Mouse (Mus musculus) adipocyte (in vitro differentiated cells): ENCODE measurements around the gene Fip1l1.

Experiments
- DNase-seq: peaks from one replicate; pipeline ENCODE4 v3.0.0-alpha.2; 2016; ENCODE audit warnings: low spot score

Gene Fip1l1

GRCm38 (mm10) chr5:74535240-74536021, at the start of gene Fip1l1:
TSS of gene Fip1l1 (plus strand) at chr5:74535449.
- DNase-seq = peak; percentile 96

GRCm38 (mm10) chr5:74492705-74493104, 42.5 kb upstream of the Fip1l1 start:
- DNase-seq = no peak

GRCm38 (mm10) chr5:74511686-74512085, 23.6 kb upstream of the Fip1l1 start:
- peak; percentile 46 for DNase-seq

- DNase-seq = no peak
Observed at GRCm38 (mm10) chr5:74527025-74527424, 8.2 kb upstream of the Fip1l1 start.

- DNase-seq = no peak
Observed at GRCm38 (mm10) chr5:74530785-74531184, 4.5 kb upstream of the Fip1l1 start.

- DNase-seq = peak; percentile 97
Observed at GRCm38 (mm10) chr5:74531630-74532280, 3.5 kb upstream of the Fip1l1 start, which contains the start of gene Scfd2. TSS of gene Scfd2 (minus strand) at chr5:74531759.

GRCm38 (mm10) chr5:74536180-74536947, 1.1 kb downstream of the Fip1l1 start:
- peak; percentile 54 for DNase-seq

- DNase-seq = no peak
Observed at GRCm38 (mm10) chr5:74545606-74546005, 10.4 kb downstream of the Fip1l1 start.

GRCm38 (mm10) chr5:74549566-74549965, 14.3 kb downstream of the Fip1l1 start:
- DNase-seq = no peak

- peak; percentile 68 for DNase-seq
Observed at GRCm38 (mm10) chr5:74561151-74561550, 25.9 kb downstream of the Fip1l1 start.

- no peak for DNase-seq
Observed at GRCm38 (mm10) chr5:74571767-74572166, 36.5 kb downstream of the Fip1l1 start.

GRCm38 (mm10) chr5:74589133-74589532, 53.9 kb downstream of the Fip1l1 start:
- no peak for DNase-seq

GRCm38 (mm10) chr5:74591413-74591812, 56.2 kb downstream of the Fip1l1 start:
- DNase-seq = no peak

GRCm38 (mm10) chr5:74593147-74593546, 57.9 kb downstream of the Fip1l1 start:
- DNase-seq = no peak

GRCm38 (mm10) chr5:74600010-74600409, 64.8 kb downstream of the Fip1l1 start:
- no peak for DNase-seq

- DNase-seq = no peak
Observed at GRCm38 (mm10) chr5:74601171-74601570, 65.9 kb downstream of the Fip1l1 start.

- DNase-seq = no peak
Observed at GRCm38 (mm10) chr5:74601965-74602364, 66.7 kb downstream of the Fip1l1 start.

GRCm38 (mm10) chr5:74602371-74602770, 67.1 kb downstream of the Fip1l1 start:
- no peak for DNase-seq

GRCm38 (mm10) chr5:74603306-74603705, 68.1 kb downstream of the Fip1l1 start:
- no peak for DNase-seq

GRCm38 (mm10) chr5:74606213-74606612, 71.0 kb downstream of the Fip1l1 start:
- no peak for DNase-seq

- DNase-seq = no peak
Observed at GRCm38 (mm10) chr5:74610511-74610910, 75.3 kb downstream of the Fip1l1 start.

- no peak for DNase-seq
Observed at GRCm38 (mm10) chr5:74612713-74613112, 77.5 kb downstream of the Fip1l1 start.
